Mouse (Mus musculus) embryonic facial prominence, embryonic 13.5 days (tissue): ENCODE measurements around the gene Abl2. TPM values are rescaled to one million over a fixed set of nuclear protein-coding genes. Genes with fewer than 3 reads are reported as not detected.

Experiments
- ATAC-seq: fragments of 200-750 bp; cut with Nextera tagmentation; 2 replicates; pipeline ENCODE4 v1.8.0; 2017; ENCODE audit warnings: low read depth; ENCODE audit not compliant: insufficient number of reproducible peaks, insufficient read depth, low FRiP score, low TSS enrichment
- H3K27ac ChIP-seq: fragments of 300-500 bp; sonication (generic); 2 replicates; pipeline ENCODE4 v1.5.1; 2015; ENCODE audit warnings: moderate library complexity, mild to moderate bottlenecking, inconsistent platforms
- H3K27me3 ChIP-seq: fragments of 300-500 bp; sonication (generic); 2 replicates; pipeline ENCODE4 v1.6.1; 2015; ENCODE audit warnings: mild to moderate bottlenecking, inconsistent platforms
- H3K36me3 ChIP-seq: fragments of 300-500 bp; sonication (generic); 2 replicates; pipeline ENCODE4 v1.6.1; 2015; ENCODE audit warnings: mild to moderate bottlenecking, inconsistent platforms
- H3K4me1 ChIP-seq: fragments of 300-500 bp; sonication (generic); 2 replicates; pipeline ENCODE4 v1.6.1; 2015; ENCODE audit warnings: inconsistent platforms
- H3K4me2 ChIP-seq: fragments of 300-500 bp; sonication (generic); 2 replicates; pipeline ENCODE4 v1.6.1; 2015; ENCODE audit warnings: moderate library complexity, mild to moderate bottlenecking, inconsistent platforms
- H3K4me3 ChIP-seq: fragments of 300-500 bp; sonication (generic); 2 replicates; pipeline ENCODE4 v1.5.1; 2015; ENCODE audit warnings: mild to moderate bottlenecking, inconsistent platforms
- H3K9ac ChIP-seq: fragments of 300-500 bp; sonication (generic); 2 replicates; pipeline ENCODE4 v1.6.1; 2015; ENCODE audit warnings: mild to moderate bottlenecking, inconsistent platforms
- H3K9me3 ChIP-seq: fragments of 300-500 bp; sonication (generic); 2 replicates; pipeline ENCODE4 v1.6.1; 2016; ENCODE audit warnings: inconsistent platforms
- WGBS: fragments of 180-500 bp; shearing (Covaris S2); methylation state at CpG from one replicate; pipeline ENCODE4 v1.1.7; 2015; ENCODE audit warnings: mixed read lengths; 5-methylcytosine and 5-hydroxymethylcytosine counted together
- polyA plus RNA-seq: library from polyadenylated mRNA; unstranded; fragments of >200 nt; fragmentation: Nextera tagmentation; extraction: Ambion mirVana; gene quantifications from 2 replicates; pipeline ENCODE4 v1.2.1, GENCODE M21; 2015

The Abl2 gene
- polyA plus RNA-seq, 1 experiment from 2014 or later = 5.2 TPM

GRCm38 (mm10) chr1:156589811-156590305, 31.3 kb downstream of the Abl2 start:
- H3K4me3 ChIP-seq = no peak overlapping the region
- peaks cover 9% of the 10 kb centered on the region; the same call in 1 of the 2 replicates for H3K4me1 ChIP-seq
- no peaks in the 10 kb centered on the region for H3K27me3 ChIP-seq
- no peaks in the 10 kb centered on the region for H3K9me3 ChIP-seq
- no peak overlapping the region for H3K4me2 ChIP-seq
- H3K36me3 ChIP-seq = no peaks in the 10 kb centered on the region
- H3K27ac ChIP-seq = no peak overlapping the region
- no peak overlapping the region for H3K9ac ChIP-seq
- no peak for ATAC-seq
- WGBS = 89% methylated on average over 3 of the region's 3 CpGs

- no peaks in the 10 kb centered on the region for H3K9me3 ChIP-seq
- H3K36me3 ChIP-seq = no peaks in the 10 kb centered on the region
- H3K4me3 ChIP-seq = no peak overlapping the region
- H3K4me2 ChIP-seq = no peak overlapping the region
- H3K27me3 ChIP-seq = no peaks in the 10 kb centered on the region
- ATAC-seq = no peak
- H3K9ac ChIP-seq = no peak overlapping the region
- 13% methylated on average over 1 of the region's 1 CpGs for WGBS
- H3K27ac ChIP-seq = no peak overlapping the region
- H3K4me1 ChIP-seq = peaks cover 8% of the 10 kb centered on the region; the same call in 1 of the 2 replicates
These were observed 31.8 kb downstream of the Abl2 start for GRCm38 (mm10) chr1:156590357-156590756.

DNA sequence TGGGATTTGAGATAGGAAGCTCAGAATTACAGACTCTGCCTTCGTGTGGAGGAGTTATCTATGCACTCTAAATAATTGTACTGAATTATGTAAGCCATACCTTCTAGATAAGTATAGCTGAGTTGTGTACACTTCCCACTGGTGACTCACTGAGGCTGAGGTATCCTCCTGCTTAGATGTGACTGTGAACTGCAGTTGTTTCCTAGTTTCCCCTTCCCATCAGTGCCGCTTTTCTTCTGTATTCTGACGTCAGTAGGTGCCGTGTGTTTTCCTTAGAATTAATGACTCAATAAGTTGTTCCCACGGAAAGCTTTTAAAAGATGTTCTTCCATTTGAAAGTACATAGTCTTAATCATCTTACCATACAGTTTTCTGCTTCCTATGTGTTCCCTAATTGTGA, 34.7 kb downstream of the Abl2 start:
- no peak overlapping the region for H3K27ac ChIP-seq
- no peak overlapping the region for H3K4me3 ChIP-seq
- H3K27me3 ChIP-seq = no peaks in the 10 kb centered on the region
- no peak overlapping the region for H3K4me2 ChIP-seq
- H3K4me1 ChIP-seq = 0 out of 2 replicates have a peak, but pooled peaks cover 5% of the 10 kb centered on the region
- H3K36me3 ChIP-seq = no peaks in the 10 kb centered on the region
- H3K9me3 ChIP-seq = no peaks in the 10 kb centered on the region
- ATAC-seq = no peak
- WGBS = 88% methylated on average over 5 of the region's 5 CpGs
- H3K9ac ChIP-seq = no peak overlapping the region

DNA sequence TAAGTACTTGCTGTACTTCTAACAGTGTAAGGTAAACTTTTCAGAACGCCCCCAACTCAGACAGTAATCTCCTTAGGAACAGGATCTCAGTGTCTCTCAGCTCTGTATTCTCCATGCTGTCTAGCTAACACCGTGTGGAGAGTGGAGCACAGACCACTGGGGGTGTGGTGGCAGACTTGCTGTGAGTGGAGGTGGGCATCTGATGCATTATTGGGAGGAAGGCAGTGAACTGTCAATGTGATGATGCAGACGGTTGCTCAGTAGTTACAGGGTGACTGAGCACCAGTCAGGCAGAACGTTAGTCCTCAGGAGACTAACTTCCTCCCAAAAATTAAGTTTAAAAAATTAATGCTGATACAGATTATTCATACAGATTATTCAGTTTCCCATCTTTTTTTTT, 38.5 kb downstream of the Abl2 start:
- no peak for ATAC-seq
- Histone ChIP-seq H3K4me1 (no peaks in the 10 kb centered on the region), H3K4me2 (no peak overlapping the region), H3K27me3 (no peaks in the 10 kb centered on the region), H3K36me3 (no peaks in the 10 kb centered on the region), H3K9ac (no peak overlapping the region), H3K4me3 (no peak overlapping the region), H3K27ac (no peak overlapping the region), H3K9me3 (no peaks in the 10 kb centered on the region)
- WGBS = 84% methylated on average over 4 of the region's 4 CpGs

GRCm38 (mm10) chr1:156602545-156602944, 44.0 kb downstream of the Abl2 start:
- Histone ChIP-seq H3K9ac (no peak overlapping the region), H3K4me2 (no peak overlapping the region), H3K36me3 (no peaks in the 10 kb centered on the region), H3K4me1 (no peaks in the 10 kb centered on the region), H3K4me3 (no peak overlapping the region), H3K27ac (no peak overlapping the region), H3K27me3 (no peaks in the 10 kb centered on the region), H3K9me3 (no peaks in the 10 kb centered on the region)
- ATAC-seq = no peak
- 77% methylated on average over 3 of the region's 3 CpGs for WGBS

DNA sequence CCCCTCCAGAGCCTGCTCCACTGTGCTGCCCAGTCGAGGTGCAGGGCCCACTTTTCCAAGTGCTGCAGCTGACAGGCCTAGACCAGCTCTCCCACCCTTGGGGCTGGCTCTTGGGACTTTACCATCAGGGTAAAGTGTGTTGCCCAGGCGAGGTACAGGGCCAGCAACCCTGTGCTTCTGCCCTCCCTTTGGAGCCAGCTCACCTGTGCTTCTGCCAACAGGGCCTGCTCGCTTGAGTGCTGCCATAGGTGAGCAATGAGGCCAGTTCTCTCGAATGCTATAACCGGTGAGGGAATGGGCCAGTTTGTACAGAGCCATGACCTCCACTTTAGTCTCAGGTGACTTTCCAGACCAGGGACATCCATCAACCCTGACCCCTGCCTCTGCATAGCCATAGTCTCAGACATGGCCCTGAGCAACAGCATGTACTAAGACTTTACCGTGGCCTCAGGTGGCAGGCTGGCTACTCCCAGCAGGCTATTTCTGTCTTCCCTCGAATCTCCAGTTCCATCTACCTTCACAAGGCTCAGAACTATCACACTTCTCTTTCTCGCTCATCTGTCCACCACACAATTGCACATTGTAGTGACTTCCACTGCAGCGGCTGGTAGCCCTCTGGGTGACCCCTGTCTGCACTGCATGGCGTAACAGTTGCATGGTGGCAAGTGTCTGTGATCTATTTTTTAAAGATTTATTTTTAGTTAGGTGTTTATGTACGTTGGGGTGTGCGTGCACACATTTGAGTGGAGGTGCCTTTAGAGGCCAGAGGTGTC, 46.7 kb downstream of the Abl2 start:
- Histone ChIP-seq H3K27me3 (no peaks in the 10 kb centered on the region), H3K4me2 (no peak overlapping the region), H3K27ac (no peak overlapping the region), H3K9ac (no peak overlapping the region), H3K9me3 (no peaks in the 10 kb centered on the region), H3K4me3 (no peak overlapping the region), H3K36me3 (no peaks in the 10 kb centered on the region), H3K4me1 (no peaks in the 10 kb centered on the region)
- ATAC-seq = no peak
- WGBS = 71% methylated on average over 12 of the region's 12 CpGs

DNA sequence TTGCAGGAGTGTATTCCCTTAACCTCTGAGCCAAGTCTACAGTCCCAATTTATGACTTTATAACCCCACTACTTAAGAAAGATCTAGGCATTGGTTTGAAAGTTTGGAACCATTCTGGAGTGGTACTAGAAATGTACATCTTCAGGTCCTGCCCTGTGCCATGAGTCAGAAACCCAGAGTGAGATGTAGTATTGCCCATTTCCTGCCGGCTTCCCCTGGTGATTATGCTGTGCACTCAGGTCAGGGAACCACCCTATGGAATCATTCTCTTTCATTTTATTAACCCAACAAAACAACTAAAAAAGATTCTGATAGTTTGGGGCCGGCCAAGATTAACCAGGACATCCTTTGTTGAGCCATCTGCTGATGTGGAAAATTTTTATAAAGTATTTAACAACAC, 47.4 kb downstream of the Abl2 start:
- no peaks in the 10 kb centered on the region for H3K27me3 ChIP-seq
- 90% methylated on average over 2 of the region's 2 CpGs for WGBS
- H3K27ac ChIP-seq = no peak overlapping the region
- H3K9ac ChIP-seq = no peak overlapping the region
- H3K4me2 ChIP-seq = no peak overlapping the region
- no peak overlapping the region for H3K4me3 ChIP-seq
- no peak for ATAC-seq
- H3K36me3 ChIP-seq = no peaks in the 10 kb centered on the region
- H3K4me1 ChIP-seq = no peaks in the 10 kb centered on the region
- H3K9me3 ChIP-seq = no peaks in the 10 kb centered on the region

GRCm38 (mm10) chr1:156608496-156608895, 49.9 kb downstream of the Abl2 start:
- no peak for ATAC-seq
- WGBS = 95% methylated on average over 2 of the region's 2 CpGs
- H3K27me3 ChIP-seq = no peaks in the 10 kb centered on the region
- no peak overlapping the region for H3K4me2 ChIP-seq
- H3K4me3 ChIP-seq = no peak overlapping the region
- H3K4me1 ChIP-seq = no peaks in the 10 kb centered on the region; the same call in 1 of the 2 replicates
- no peaks in the 10 kb centered on the region for H3K9me3 ChIP-seq
- H3K36me3 ChIP-seq = no peaks in the 10 kb centered on the region
- no peak overlapping the region for H3K9ac ChIP-seq
- no peak overlapping the region for H3K27ac ChIP-seq

- Histone ChIP-seq H3K4me3 (no peak overlapping the region), H3K27me3 (no peaks in the 10 kb centered on the region), H3K36me3 (no peaks in the 10 kb centered on the region), H3K4me1 (peaks cover 11% of the 10 kb centered on the region), H3K27ac (no peak overlapping the region), H3K9me3 (no peaks in the 10 kb centered on the region), H3K9ac (no peak overlapping the region), H3K4me2 (no peak overlapping the region)
- ATAC-seq = no peak
- 84% methylated on average over 1 of the region's 1 CpGs for WGBS
These were observed 51.7 kb downstream of the Abl2 start for GRCm38 (mm10) chr1:156610257-156610656.

- no peak overlapping the region for H3K9ac ChIP-seq
These were observed 55.4 kb downstream of the Abl2 start for GRCm38 (mm10) chr1:156613855-156614530.

GRCm38 (mm10) chr1:156614710-156615109, 56.1 kb downstream of the Abl2 start:
- Histone ChIP-seq H3K27ac (no peak overlapping the region), H3K4me3 (no peak overlapping the region), H3K9ac (no peak overlapping the region), H3K27me3 (no peaks in the 10 kb centered on the region), H3K9me3 (no peaks in the 10 kb centered on the region), H3K4me1 (peaks cover 31% of the 10 kb centered on the region), H3K36me3 (no peaks in the 10 kb centered on the region), H3K4me2 (no peak overlapping the region)
- WGBS = 82% methylated on average over 1 of the region's 1 CpGs
- no peak for ATAC-seq

More at GRCm38 (mm10) chr1:156613855-156614530, 55.4 kb downstream of the Abl2 start:
- no peaks in the 10 kb centered on the region for H3K36me3 ChIP-seq
- no peak for ATAC-seq
- H3K27ac ChIP-seq = peak overlapping the region; percentile 70
- H3K4me1 ChIP-seq = peaks cover 31% of the 10 kb centered on the region
- no peak overlapping the region for H3K4me3 ChIP-seq
- peak overlapping the region; percentile 27 for H3K4me2 ChIP-seq
- H3K27me3 ChIP-seq = no peaks in the 10 kb centered on the region
- 14% methylated on average over 9 of the region's 9 CpGs for WGBS
- H3K9me3 ChIP-seq = no peaks in the 10 kb centered on the region
